Mouse (Mus musculus): ENCODE measurements around the gene Ninl. TPM values are rescaled to one million over a fixed set of nuclear protein-coding genes. Genes with fewer than 3 reads are reported as not detected.

The Ninl gene
- 1 to 10 TPM; 5.2 to 7.4 (median 6.4) TPM for total RNA-seq (2022)

DNA sequence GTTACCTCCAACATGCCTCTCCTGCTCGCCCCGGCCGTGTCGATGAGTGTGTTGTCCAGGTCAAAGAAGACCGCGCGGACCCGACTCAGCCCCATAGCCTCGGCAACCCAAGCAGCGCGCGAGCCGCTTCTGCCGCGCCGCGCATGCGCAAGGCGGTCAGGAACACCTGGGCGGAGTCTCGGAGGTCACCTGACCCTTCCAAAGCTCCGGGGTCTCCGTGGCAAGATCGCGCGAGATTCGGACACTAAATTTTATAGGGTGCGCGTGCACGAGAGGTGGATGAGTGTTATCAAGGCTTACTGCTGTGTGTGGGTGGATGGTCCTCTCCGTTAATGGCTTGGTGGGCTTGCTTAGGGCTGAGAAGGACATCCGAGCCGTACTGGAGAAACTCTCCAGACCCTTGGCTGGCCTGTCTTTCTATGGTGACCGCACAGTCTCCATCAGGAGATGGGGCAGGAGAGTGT is at the start of gene Ninl, which contains the start of gene Nanp:
Gene Ninl, minus strand, starts transcription at position 151 of the 464 bp plus-strand sequence.
Gene Nanp, minus strand, starts transcription at position 167 of the 464 bp plus-strand sequence.
- peak; percentile 90 to 91 for DNase-seq (ENCODE audit: low spot score in 2 of 2)

DNA sequence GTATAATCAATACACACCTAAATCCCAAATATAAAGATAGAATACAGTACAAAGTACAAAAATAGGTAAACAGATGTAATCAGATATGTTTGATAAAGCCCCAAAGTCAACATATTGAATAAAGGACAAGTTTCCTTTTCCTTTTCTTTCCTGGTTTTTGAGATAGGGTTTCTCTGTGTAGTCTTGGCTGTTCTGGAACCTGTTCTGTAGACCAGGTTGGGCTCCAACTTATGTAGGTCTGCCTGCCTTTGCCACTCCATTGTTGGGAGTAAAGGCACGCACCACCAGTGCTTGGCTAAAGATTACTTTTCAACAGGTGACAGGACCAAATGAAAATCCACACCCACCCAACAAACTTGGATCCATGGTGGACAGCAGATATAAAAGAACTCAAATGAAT is 17.5 kb upstream of the Ninl start:
- DNase-seq (ENCODE audit: low spot score in 2 of 2): no peak

DNA sequence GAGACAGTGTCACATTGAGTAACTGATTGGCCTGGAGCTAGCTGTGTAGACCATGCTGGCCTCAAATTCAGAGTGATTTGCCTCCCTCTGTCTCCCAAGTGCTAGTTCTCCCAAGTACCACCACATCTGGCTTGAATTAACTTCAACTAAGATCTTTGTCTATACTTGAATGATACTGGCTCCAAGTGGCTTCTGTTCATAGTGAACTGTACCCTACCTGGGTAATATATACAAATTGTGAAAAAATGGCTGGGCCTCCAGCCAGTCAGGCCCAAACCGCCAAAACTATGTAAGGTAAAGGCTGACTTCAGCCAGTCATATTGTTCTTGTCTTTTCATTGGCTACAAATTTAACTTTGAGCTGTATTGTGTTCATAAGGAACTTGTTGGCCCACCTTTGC is 1.2 kb upstream of the Ninl start:
- no peak for DNase-seq (ENCODE audit: low spot score in 2 of 2)

DNA sequence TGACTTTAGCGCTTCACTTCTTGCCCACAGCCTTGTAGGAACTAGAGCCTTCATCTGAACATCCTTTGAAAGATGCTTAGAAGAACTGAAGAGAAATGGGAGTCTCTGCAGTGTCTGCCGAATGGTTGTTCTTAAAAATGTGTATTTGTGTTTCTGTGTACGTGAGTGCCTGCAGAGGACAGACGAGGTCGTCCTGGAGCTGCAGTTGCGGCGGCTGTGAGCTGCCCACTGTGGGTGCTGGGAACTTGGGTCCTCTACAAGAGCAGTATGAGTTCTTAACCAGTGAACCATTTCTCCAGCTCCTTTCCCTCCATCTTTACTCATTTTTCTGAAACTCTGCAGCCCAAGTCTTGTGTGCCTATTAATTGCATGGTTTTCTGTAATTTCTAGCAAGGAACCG is 544 bp upstream of the Ninl start:
- DNase-seq (ENCODE audit: low spot score in 2 of 2): no peak

DNA sequence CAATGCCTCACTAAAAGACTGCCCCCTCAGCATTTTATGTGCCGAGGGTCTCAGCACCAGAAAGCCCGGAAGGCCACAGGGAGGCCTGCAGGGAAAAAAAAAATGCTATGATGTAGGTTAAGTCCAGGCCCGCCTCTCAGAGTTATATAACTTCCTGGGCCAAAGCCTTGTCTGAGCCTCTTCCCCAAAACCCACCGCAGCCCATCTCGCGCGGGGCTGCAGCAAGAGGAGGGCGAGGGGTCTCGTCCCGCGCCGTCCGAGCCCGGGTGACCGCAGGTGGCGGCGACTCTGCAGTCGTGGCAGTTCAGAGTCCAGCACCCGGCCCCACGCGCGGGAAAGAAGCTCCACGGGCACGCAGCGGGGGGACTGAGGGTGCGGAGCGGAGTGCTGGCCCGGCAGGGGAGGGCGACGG is 365 bp downstream of the Ninl start:
- DNase-seq (ENCODE audit: low spot score in 2 of 2): no peak

DNA sequence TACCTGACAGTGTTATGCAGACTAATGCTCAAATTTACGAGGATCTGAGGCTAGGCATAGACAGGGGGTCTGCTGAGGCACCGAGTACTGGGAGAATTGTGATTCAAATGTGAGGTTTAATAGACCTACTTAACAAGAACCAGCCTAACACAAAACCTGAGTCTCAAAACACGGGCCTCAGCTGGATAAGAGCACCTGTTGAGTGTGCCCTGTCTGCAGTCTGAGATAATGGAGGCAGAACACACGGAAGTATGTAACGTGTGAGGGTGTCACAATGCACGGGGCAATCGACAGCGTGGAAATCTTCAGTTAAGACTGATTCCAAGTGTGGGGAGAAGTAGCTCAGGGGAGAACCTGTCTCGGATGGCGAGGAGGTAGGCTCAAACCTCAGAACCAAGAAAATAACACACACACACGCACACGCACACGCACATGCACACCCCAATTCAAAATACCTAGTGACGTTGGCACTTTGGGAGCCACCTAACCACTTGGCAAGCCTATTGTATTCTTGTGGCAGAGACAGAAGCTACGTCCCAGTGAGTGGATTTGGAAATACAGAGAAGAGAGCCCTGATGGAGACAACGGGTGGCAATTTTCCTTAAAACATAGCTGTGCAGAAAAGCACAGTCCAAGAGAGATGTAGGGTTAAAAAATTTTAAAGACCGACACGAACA is 1.2 kb downstream of the Ninl start:
- DNase-seq (ENCODE audit: low spot score in 2 of 2): peak in 1 of 2 experiments; percentile 10

DNA sequence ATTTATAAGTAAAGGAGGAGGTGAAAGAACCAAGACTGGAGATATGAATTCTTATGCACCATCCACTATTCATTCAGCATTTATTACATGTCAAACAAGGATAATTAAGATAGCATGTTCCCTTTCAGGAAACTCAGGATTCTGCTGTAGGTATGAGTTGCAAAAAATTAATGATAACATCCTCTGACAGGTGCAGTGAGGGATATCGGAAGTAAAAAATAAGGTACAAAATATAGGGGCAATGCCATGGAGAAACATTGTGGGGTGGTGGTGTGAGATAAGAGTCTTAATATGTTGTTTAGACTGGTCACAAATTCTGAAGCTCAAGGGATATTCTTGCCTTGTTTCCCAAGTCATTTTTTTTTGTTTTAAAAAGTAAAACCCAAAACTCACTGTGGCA is 1.9 kb downstream of the Ninl start:
- DNase-seq (ENCODE audit: low spot score in 2 of 2): no peak

DNA sequence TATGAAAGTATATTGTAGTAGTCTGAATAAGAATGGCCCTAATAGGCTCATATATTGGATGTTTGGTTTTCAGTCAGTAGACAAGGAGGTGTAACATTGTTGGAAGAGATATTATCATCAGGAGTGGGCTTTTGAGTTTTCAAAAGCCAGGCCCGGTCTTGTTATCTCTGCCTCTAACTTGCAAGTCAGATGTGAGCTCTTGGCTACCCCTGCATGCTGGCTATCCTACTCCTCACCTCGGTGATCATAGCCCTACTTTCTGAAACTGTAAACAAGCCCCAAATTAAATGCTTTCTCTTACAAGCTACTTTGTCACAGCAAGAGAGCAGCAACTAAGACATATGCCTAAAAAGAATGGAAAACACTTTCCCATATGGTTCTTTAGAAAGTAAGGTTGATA is 2.5 kb downstream of the Ninl start:
- DNase-seq (ENCODE audit: low spot score in 2 of 2): no peak

DNA sequence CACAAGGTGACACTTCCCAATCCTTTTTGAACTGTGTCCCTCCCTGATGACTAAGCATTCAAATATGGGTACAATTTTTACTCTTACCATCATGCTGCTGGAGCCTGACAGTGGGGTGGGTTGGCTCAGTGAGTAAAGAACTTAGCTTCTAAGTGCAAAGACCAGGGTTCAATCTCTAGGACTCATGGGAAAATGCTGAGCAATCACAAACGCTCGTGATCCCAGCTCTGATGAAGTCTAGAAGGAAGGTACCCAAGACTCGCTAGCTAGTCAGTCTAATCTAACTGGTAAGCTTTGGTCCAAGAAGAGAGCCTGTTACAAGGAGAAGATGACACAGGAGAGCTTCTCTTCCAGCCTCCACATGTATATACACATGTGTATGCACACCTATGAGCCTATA is 4.7 kb downstream of the Ninl start:
- DNase-seq (ENCODE audit: low spot score in 2 of 2): no peak

DNA sequence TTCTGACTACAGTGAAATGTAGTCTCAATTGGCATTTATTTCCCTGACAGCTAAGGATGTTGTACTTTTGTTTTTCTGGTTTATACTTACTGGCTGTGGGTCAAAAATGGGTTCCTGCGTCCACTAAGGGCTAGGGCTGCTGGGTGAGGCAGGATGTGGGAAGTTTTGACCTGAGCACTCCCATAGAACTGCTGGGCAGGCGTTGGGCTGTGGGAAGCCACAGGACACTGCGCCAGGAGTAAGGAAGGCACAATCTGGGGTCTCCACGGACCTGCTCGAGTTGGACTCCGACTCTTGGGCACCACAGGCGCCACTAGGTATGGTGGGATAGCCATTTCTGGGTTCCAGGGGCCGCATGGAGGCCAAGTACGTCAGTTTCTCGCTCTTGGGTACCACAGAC is 18.0 kb downstream of the Ninl start:
- no peak for DNase-seq (ENCODE audit: low spot score in 2 of 2)

DNA sequence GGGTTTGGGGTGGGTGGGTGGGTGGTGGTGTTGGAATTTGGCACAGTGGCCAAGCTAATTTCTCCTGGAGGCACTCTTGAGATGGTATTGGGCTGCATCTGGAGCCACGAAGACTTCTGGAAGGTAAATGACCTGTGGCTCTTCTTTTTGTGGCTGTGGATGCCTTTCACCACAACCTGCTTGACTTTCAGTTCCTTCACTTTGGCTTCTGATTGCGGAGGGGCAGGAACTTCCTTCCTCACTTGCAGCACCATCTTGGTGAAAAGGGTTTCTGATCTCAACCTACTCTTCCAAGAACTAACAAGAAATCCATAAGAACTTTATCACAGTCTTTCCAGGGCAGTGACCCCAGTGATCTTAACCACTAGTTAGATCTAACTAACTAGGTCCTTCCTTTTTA is 23.9 kb downstream of the Ninl start:
- no peak for DNase-seq (ENCODE audit: low spot score in 2 of 2)

DNA sequence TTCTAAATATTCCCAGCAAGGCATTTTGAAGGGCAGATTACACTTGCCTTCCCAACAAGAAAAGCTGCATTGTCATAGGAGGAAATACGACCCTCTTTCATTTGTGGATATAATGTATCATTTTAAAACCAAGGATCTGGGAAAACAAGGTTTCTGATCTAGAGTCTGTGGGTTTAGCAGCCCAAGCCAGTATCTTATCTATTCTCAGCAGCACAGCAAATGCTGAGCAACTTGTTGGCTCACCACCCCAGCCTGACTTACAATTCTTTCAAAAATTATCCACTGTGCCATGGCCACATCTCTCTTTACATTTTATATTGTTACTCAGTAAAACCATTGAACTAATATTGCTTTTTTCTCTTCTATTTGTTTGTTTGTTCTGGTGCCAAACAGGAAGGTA is 27.9 kb downstream of the Ninl start:
- DNase-seq (ENCODE audit: low spot score in 2 of 2): no peak

DNA sequence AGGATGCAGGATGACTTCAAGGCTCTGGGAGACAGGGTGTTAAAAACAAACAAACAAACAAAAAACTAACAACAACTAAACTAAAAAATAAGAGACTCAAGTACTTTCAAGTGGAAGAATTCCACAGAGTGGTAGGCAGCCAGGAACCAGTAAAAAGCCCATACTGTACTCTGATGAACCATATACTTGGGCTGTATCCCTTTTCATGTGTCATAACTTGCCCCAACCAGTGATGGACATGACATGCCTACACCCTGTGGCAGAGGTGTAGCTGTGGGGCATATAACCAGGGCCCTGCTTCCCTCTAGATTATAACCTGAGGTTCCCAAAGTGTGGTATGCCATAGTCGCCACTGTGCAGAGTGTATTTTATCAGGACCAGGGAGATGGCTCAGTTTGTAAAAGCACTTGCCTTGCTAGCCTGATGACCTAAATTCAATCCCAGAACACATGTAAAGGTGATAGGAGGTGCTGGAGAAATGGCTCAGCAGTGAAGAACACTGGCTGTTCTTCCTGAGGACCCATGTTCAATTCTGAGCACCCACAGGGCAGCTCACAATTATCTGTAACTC is 29.6 kb downstream of the Ninl start:
- no peak for DNase-seq (ENCODE audit: low spot score in 2 of 2)

DNA sequence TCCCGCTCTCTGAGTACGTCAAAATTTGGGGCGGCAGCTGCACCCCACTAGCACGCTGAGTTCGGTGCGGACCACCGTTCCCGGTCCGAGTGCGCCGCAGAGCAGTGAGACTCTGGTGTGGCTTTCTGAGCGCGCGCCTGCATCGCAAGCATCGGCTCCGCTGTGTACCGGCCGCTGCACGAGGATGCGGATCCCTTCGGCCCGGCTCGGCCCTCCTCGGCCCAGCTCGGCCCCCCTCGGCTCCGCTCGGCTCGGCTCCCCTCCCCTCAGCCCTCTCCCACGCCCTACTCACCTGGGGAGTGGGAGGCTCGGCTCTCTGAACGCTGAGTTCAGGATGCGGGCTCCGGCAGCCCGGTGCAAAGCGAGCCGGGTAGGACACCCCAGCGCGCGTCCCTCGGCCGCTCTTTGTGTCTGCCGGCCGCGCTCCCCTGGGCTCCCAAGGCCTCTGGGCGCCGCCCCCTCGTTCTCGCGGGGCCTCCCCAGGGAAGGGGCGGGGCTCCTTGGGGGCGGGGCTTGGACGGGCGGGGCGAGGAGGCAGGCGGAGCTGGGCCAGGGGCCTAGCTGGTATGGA is 30.2 kb downstream of the Ninl start:
- DNase-seq (ENCODE audit: low spot score in 2 of 2): peak; percentile 45 to 61

DNA sequence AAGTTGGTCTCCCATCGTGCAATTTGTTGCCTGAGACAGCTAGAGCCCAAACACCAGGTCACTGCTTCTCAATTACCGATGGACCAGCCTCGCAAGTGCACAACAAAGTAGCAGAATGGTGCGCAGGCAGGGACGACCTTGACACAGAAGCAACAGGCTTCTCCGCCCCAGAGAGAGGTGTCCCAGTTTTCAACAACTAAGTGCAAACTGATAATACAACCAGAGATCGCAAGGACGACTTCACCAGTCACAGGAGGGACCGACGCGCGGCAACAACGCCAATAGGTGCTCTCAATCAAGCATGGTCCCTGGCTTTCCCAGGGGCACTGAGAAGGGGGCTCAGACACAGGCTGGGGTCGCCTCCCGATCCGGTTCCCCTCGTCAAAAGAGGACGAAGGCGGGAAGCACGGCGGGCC is 30.7 kb downstream of the Ninl start:
- no peak for DNase-seq (ENCODE audit: low spot score in 2 of 2)

DNA sequence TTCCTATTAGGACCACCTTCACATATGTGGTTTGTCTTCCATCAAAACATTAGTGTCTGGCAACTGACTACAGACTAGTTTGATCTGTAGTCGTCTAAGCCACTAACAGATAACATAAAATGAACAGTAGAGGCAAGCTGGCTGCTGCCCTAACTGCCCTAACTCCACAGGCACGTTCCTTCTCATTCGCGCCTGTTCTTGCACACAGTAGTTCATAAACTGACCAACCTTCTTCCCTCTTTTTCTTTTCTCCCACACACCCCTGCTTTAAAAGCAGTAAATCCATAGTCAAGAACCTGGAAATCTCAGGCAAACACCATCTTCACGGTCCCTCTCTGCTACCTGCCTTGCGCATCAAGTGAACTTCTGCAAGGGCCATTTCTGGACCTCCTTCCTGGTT is 31.2 kb downstream of the Ninl start:
- DNase-seq (ENCODE audit: low spot score in 2 of 2): no peak

DNA sequence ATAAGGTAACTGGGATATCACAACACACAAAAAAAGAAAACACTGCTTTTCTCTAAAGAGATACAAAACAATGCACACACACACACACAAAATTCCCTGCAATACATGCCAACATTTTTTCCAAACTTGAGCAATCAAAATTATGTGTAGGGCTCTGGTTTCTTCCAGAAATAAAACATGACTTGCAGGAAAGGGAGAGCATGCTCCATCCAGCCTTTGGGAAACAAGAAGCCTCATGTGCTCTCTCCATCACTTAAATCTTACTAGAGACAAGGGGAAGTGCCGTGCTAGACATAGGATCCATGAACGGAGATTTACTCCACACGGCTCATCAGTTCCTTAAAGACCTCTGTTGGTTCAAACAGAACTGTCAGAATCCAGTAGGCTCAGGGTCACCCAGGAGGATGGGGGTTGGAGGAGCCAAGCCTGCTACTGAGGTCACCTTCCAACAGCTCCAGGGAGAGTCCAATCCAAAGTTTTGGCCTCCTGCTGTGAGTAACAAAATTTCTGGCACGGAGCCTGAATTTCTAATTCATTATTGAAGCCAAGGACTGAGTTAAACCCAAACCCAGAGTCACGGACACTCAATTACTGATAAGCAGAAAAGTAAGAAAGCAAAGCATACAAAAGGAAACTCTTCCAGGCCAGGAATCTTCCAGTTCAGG is 32.8 kb downstream of the Ninl start:
- no peak for DNase-seq (ENCODE audit: low spot score in 2 of 2)

DNA sequence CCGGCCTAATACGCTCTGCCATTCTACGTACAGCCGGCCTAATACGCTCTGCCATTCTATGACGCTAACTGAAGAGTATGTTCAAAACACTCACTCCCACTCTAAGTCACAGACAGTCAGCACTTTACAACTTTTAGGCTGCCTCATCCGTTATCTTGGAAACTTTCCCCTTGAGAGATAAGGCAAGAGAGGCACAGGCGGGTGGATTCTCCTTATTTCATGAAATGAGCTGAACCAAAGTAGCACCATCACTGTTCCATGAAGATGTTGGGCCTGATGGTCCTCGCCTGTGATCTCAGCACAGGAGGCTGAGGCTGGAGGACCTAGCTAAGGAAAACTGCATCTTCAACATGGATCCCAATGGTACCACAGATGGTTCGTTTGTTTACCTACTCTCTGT is 34.8 kb downstream of the Ninl start:
- DNase-seq (ENCODE audit: low spot score in 2 of 2): no peak

DNA sequence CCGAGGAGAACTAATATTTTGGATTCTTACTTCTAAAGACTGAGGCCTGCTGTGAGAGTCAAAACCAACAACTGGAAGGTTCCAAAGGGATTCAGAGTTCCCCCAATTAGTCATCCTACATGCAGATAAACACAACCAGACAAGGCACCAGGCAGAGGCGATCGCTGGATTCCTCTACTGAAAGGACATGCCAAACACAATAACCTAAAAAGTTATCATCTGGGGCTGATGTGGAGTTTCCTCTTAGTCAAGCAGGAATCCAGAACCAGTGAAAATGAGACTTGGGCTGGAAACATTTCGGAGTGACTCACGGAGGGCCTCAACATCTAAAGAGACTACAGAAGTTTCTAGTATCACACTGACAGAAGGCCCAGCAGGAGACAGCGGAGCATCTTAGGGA is 35.4 kb downstream of the Ninl start:
- DNase-seq (ENCODE audit: low spot score in 2 of 2): no peak

DNA sequence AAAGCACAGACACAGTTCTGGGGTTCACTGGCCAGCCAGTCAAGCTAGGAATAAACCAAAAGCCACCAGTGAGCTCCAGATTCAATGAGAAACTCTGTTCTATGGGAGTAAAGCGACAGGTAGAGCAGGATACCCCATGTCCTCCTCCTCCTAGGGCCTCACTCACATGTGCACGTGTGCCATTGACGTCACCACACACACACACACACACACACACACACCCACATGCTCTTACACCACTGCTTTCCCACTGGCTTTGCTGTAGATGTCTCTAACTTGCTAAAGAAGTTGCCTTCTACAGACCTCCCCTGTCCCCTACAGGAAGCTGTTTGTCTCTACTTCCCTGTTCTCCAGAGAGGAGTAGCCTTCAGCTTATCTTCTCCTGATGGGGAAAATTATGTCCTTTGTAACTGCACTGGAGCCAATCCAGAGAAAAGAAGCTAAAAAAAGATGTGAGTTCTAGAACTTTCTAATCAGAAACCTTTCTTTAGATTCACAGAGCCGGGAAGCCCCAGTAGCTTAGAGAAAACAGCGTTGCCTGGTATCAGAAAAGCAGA is 37.5 kb downstream of the Ninl start:
- no peak for DNase-seq (ENCODE audit: low spot score in 2 of 2)

DNA sequence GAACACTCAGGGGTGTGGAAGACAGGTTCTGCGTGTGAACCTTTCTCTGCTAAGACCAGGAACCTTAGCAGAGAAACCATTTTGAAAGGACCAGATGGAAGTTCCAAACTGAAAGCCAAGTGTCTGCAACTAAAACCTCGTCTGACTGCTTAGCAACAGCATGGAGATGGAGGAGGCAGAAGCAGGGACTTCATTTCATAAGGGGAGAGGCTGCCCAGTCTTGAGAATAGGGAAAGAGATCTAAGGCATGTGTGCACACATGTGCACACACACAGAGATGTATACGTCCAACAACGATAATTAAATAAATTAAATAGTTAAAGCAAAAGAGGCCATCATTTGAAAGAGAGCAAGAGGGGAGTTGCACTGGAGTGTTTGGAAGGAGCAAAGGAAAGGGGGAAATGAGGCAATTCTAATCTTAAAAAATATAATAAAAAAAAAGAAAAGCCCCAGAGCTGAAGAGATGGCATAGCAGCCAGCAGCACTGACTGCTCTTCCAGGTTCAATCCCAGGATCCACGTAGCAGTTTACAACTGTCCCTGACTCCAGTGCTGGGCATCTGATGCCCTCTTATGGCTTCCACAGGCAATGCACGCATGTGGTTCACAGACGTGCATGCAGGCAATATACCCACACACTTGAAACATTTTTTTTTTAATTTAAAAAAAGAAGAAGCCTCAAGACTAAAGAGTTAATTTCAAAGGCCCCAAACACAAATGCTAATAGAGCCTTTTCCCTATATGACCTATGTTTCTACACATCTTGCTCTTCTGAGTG is 38.6 kb downstream of the Ninl start:
- peak; percentile 37 to 57 for DNase-seq (ENCODE audit: low spot score in 2 of 2)
